Mouse (Mus musculus): ENCODE results near the gene Spcs2. TPM values are rescaled to one million over a fixed set of nuclear protein-coding genes. Genes with fewer than 3 reads are reported as not detected.

Gene Spcs2
- polyA plus RNA-seq, 1 experiment from 2014 or later: 386 TPM

DNA sequence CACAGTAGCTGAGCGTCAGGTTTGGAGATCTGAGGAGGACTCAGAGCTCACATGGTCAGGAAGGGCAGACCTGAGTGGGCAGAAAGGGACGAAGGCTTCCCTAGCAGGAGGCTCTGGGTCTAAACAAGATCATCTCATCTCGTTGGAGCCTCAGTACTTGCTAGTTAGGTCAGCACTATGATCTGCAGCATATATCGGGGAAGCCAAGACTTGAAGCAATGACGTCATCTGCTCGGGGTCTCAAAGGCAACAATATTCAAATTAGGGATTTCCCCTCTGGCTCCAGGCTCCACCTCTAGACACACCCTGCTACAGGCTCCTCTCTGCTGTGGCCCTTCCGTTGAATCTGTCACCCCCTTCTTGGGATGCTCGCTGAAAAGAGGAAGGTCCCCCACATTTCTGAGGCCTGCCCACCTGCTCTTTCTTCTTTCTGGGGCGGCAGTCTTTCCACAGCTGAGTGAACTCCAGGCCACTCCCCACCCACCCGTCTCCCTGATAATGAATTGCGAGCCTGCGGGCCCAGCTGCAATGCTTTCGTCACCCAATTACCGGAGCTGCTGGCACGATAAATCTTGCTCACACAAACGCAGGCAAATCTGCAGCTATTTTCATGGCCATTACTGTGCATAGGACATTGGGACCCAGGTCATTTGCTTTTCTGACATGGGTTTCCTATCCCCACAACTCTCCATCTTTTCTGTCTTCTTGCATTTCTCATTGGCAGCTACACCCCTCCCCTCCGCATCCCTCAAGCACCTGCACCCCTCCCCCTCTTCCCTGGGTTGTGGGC is 67.9 kb downstream of the Spcs2 start:
- WGBS: 9% methylated on average over 17 of the region's 17 CpGs
- no peak overlapping the region for H3K4me3 ChIP-seq (replicated peaks)
- H3K27me3 ChIP-seq (replicated peaks): no peaks in the 10 kb centered on the region
- H3K27ac ChIP-seq: no peak overlapping the region
- peak overlapping the region; percentile 22; the same call in 1 of the 2 replicates for H3K4me2 ChIP-seq
- no peak overlapping the region for H3K9ac ChIP-seq
- ATAC-seq (ENCODE audit: insufficient read depth, low FRiP score, low read depth): no peak
- peaks cover 6% of the 10 kb centered on the region; the same call in 1 of the 2 replicates for H3K4me1 ChIP-seq
- no peaks in the 10 kb centered on the region for H3K36me3 ChIP-seq
- H3K9me3 ChIP-seq: no peaks in the 10 kb centered on the region

DNA sequence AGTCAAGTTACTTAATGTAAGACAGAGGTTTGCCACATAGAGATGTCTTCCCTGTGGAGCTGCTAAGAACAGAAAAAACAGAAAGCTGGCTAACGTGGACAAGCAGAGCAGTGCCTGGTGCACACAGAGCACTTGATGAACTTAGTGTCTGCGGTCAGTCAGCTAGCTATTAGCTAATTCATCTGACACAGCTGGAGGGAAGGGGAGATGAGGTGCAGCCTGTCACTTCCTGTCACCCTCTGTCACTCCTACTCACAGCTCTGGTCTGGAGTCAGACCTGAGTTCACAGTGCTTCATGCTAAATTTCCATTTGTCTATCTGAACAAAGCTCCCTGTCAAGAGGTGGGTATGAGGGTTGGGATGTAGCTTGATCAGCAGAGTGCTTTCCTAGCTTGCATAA is 69.2 kb downstream of the Spcs2 start:
- no peak for ATAC-seq (ENCODE audit: insufficient read depth, low FRiP score, low read depth)
- H3K4me3 ChIP-seq (replicated peaks): no peak overlapping the region
- H3K36me3 ChIP-seq: no peaks in the 10 kb centered on the region
- no peak overlapping the region for H3K9ac ChIP-seq
- no peaks in the 10 kb centered on the region for H3K9me3 ChIP-seq
- H3K4me1 ChIP-seq: peaks cover 6% of the 10 kb centered on the region; the same call in 1 of the 2 replicates
- H3K27ac ChIP-seq: no peak overlapping the region
- H3K4me2 ChIP-seq: no peak overlapping the region
- 41% methylated on average over 2 of the region's 2 CpGs for WGBS
- no peaks in the 10 kb centered on the region for H3K27me3 ChIP-seq (replicated peaks)

DNA sequence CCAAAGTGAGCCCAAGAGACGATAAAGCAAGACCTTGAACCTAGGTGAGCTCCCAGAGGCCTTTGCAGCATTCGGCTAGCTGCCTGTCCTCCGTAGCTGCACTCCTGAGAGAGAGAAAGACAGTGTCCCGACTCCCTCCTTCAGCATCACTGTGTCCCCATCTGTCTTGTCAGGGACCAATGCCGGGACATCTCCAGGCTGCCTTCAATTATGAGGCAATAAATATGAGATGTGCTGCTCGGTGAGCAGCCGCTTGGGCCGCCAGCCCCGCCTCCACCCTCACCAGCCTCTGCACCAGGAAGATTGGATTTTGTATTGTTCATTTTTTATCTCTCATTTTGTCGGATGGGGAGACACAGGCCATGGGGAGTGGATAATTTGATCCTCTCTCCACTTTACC is 72.4 kb downstream of the Spcs2 start:
- H3K4me3 ChIP-seq (replicated peaks): no peak overlapping the region
- H3K4me2 ChIP-seq: no peak overlapping the region
- H3K4me1 ChIP-seq: peaks cover 5% of the 10 kb centered on the region; the same call in 1 of the 2 replicates
- no peak overlapping the region for H3K27ac ChIP-seq
- no peaks in the 10 kb centered on the region for H3K27me3 ChIP-seq (replicated peaks)
- H3K9ac ChIP-seq: no peak overlapping the region
- no peaks in the 10 kb centered on the region for H3K9me3 ChIP-seq
- no peak for ATAC-seq (ENCODE audit: insufficient read depth, low FRiP score, low read depth)
- no peaks in the 10 kb centered on the region for H3K36me3 ChIP-seq
- 69% methylated on average over 10 of the region's 10 CpGs for WGBS

DNA sequence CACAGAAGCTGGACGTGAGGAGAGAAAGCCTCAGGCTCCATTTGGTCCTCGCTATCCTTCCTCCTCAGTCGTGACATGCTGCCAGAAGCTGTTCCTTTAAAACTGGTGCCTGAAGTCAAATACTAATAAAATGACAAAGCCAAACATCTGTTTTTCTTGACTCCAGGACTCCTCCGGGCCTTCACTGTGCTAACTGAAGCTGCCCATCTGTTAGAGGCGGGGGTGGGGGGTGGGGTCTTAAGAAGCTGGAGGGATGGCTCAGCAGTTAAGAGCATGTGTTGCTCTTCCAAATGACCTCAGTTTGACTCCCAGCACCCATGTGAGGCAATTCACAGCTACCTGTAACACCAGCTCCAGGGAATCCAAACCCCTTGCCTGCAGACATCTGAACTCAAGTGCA is 74.7 kb downstream of the Spcs2 start:
- Histone ChIP-seq H3K4me2 (no peak overlapping the region), H3K36me3 (no peaks in the 10 kb centered on the region), H3K4me3 (replicated peaks) (no peak overlapping the region), H3K9me3 (no peaks in the 10 kb centered on the region), H3K4me1 (no peaks in the 10 kb centered on the region), H3K9ac (no peak overlapping the region), H3K27ac (no peak overlapping the region), H3K27me3 (replicated peaks) (no peaks in the 10 kb centered on the region)
- WGBS: 38% methylated on average over 5 of the region's 5 CpGs
- no peak for ATAC-seq (ENCODE audit: insufficient read depth, low FRiP score, low read depth)

DNA sequence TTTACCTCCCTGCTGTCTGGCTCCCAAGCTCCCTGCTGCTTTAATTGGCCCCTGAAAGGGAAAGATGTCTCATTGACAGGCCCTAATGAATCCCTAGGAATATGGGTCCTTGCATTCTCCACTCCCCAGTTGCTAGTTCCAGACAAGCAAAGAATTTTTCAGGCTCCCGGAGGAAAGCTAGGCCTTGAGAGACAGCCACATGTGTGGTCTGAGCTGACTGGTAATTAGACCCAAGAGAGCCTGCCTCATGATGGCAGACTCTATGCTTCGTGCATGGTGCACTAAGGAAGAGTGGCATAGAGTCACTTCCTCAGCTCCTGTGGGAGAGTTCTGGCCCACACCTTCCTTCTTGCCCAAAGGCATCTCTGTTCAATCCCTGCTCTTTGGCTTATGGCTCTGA is 75.3 kb downstream of the Spcs2 start:
- Histone ChIP-seq H3K27ac (no peak overlapping the region), H3K4me3 (replicated peaks) (no peak overlapping the region), H3K4me1 (no peaks in the 10 kb centered on the region), H3K4me2 (no peak overlapping the region), H3K9ac (no peak overlapping the region), H3K9me3 (no peaks in the 10 kb centered on the region), H3K27me3 (replicated peaks) (no peaks in the 10 kb centered on the region), H3K36me3 (no peaks in the 10 kb centered on the region)
- 53% methylated on average over 2 of the region's 2 CpGs for WGBS
- no peak for ATAC-seq (ENCODE audit: insufficient read depth, low FRiP score, low read depth)

Other genes starting within 250 kb of the Spcs2 start
- 1.9 and 2.0 TPM in 2 replicates for gene Tpbgl, start 236.4 kb downstream of the Spcs2 start, polyA plus RNA-seq (2015; fragmentation: Nextera tagmentation; extraction: Ambion mirVana)
- gene Slco2b1, start 152.1 kb downstream of the Spcs2 start, polyA plus RNA-seq (2015; fragmentation: Nextera tagmentation; extraction: Ambion mirVana): 2.7 and 3.3 TPM in 2 replicates
- not detected in 2 replicates for gene Olfr520, start 133.2 kb downstream of the Spcs2 start, polyA plus RNA-seq (2015; fragmentation: Nextera tagmentation; extraction: Ambion mirVana)
- not detected in 2 replicates for gene Olfr521, start 100.0 kb downstream of the Spcs2 start, polyA plus RNA-seq (2015; fragmentation: Nextera tagmentation; extraction: Ambion mirVana)
- 5.4 and 6.0 TPM in 2 replicates for gene Neu3, start 35.0 kb downstream of the Spcs2 start, polyA plus RNA-seq (2015; fragmentation: Nextera tagmentation; extraction: Ambion mirVana)
- gene Xrra1, start 4.3 kb downstream of the Spcs2 start, polyA plus RNA-seq (2015; fragmentation: Nextera tagmentation; extraction: Ambion mirVana): 0.21 and 0.35 TPM in 2 replicates
- gene Rnf169, start 117.0 kb upstream of the Spcs2 start, polyA plus RNA-seq (2015; fragmentation: Nextera tagmentation; extraction: Ambion mirVana): 4.8 and 4.9 TPM in 2 replicates
- gene Chrdl2, start 142.7 kb upstream of the Spcs2 start, polyA plus RNA-seq (2015; fragmentation: Nextera tagmentation; extraction: Ambion mirVana): 0.94 and 1.0 TPM in 2 replicates